Mouse (Mus musculus): Measurements from ENCODE around the gene Bpifb9a.
A peak's percentile ranks its signal among the peaks of the same experiment; 100 is the strongest.
"Not testable (repeated sequence)": the region's sequence is repeated elsewhere in the genome, so short reads cannot be mapped to it uniquely, and the experiment has no call there.

Gene Bpifb9a

GRCm38 (mm10) chr2:154257554-154257953 lies at the start of gene Bpifb9a:
Gene Bpifb9a, plus strand, starts transcription at chr2:154257854.
- DNase-seq (ENCODE audit: low spot score), result not testable (repeated sequence)

GRCm38 (mm10) chr2:154209112-154209511 lies 48.5 kb upstream of the Bpifb9a start:
- DNase-seq (ENCODE audit: low spot score), result peak; percentile 50

- DNase-seq (ENCODE audit: low spot score), result no peak
These were observed 46.5 kb upstream of the Bpifb9a start for GRCm38 (mm10) chr2:154211121-154211520.

GRCm38 (mm10) chr2:154211881-154212280 lies 45.8 kb upstream of the Bpifb9a start:
- no peak for DNase-seq (ENCODE audit: low spot score)

- peak; percentile 38 for DNase-seq (ENCODE audit: low spot score)
These were observed 42.5 kb upstream of the Bpifb9a start for GRCm38 (mm10) chr2:154215191-154215590.

- no peak for DNase-seq (ENCODE audit: low spot score)
These were observed 37.7 kb upstream of the Bpifb9a start for GRCm38 (mm10) chr2:154219950-154220349.

GRCm38 (mm10) chr2:154223265-154223916 lies 34.3 kb upstream of the Bpifb9a start, which contains the start of gene Bpifb5:
Gene Bpifb5, plus strand, starts transcription at chr2:154223742.
- DNase-seq (ENCODE audit: low spot score), result no peak

- no peak for DNase-seq (ENCODE audit: low spot score)
These were observed 33.8 kb upstream of the Bpifb9a start for GRCm38 (mm10) chr2:154223917-154224273.

- DNase-seq (ENCODE audit: low spot score), result no peak
These were observed 30.7 kb upstream of the Bpifb9a start for GRCm38 (mm10) chr2:154226991-154227390.

GRCm38 (mm10) chr2:154227830-154228229 lies 29.8 kb upstream of the Bpifb9a start:
- no peak for DNase-seq (ENCODE audit: low spot score)

GRCm38 (mm10) chr2:154233426-154233825 lies 24.2 kb upstream of the Bpifb9a start:
- no peak for DNase-seq (ENCODE audit: low spot score)

GRCm38 (mm10) chr2:154240771-154241170 lies 16.9 kb upstream of the Bpifb9a start:
- no peak for DNase-seq (ENCODE audit: low spot score)

- DNase-seq (ENCODE audit: low spot score), result not testable (repeated sequence)
These were observed 14.9 kb upstream of the Bpifb9a start for GRCm38 (mm10) chr2:154242726-154243125.

- no peak for DNase-seq (ENCODE audit: low spot score)
These were observed 14.2 kb upstream of the Bpifb9a start for GRCm38 (mm10) chr2:154243356-154244036.

GRCm38 (mm10) chr2:154245322-154245721 lies 12.3 kb upstream of the Bpifb9a start:
- no peak for DNase-seq (ENCODE audit: low spot score)

GRCm38 (mm10) chr2:154255254-154255653 lies 2.4 kb upstream of the Bpifb9a start:
- DNase-seq (ENCODE audit: low spot score), result not testable (repeated sequence)

GRCm38 (mm10) chr2:154255770-154256169 lies 1.9 kb upstream of the Bpifb9a start:
- DNase-seq (ENCODE audit: low spot score), result no peak

- not testable (repeated sequence) for DNase-seq (ENCODE audit: low spot score)
These were observed 6.7 kb downstream of the Bpifb9a start for GRCm38 (mm10) chr2:154264397-154264796.

- not testable (repeated sequence) for DNase-seq (ENCODE audit: low spot score)
These were observed 34.2 kb downstream of the Bpifb9a start for GRCm38 (mm10) chr2:154291866-154292265.

- no peak for DNase-seq (ENCODE audit: low spot score)
These were observed 35.2 kb downstream of the Bpifb9a start for GRCm38 (mm10) chr2:154292833-154293232.

GRCm38 (mm10) chr2:154294746-154295145 lies 37.1 kb downstream of the Bpifb9a start:
- DNase-seq (ENCODE audit: low spot score), result peak; percentile 30

- peak; percentile 61 for DNase-seq (ENCODE audit: low spot score)
These were observed 42.8 kb downstream of the Bpifb9a start for GRCm38 (mm10) chr2:154300496-154300895.

GRCm38 (mm10) chr2:154301763-154302162 lies 44.1 kb downstream of the Bpifb9a start:
- no peak for DNase-seq (ENCODE audit: low spot score)
